Mouse (Mus musculus) natural killer cell, adult 2 months (primary cell): ENCODE data around the gene Zbtb3.
A peak's percentile ranks its signal among the peaks of the same experiment; 100 is the strongest.

Experiments
- DNase-seq, 2 experiments: peaks; one replicate each; pipeline ENCODE4 v3.0.0; 2022; ENCODE audit warnings: low spot score in 2 of 2

The Zbtb3 gene

DNA sequence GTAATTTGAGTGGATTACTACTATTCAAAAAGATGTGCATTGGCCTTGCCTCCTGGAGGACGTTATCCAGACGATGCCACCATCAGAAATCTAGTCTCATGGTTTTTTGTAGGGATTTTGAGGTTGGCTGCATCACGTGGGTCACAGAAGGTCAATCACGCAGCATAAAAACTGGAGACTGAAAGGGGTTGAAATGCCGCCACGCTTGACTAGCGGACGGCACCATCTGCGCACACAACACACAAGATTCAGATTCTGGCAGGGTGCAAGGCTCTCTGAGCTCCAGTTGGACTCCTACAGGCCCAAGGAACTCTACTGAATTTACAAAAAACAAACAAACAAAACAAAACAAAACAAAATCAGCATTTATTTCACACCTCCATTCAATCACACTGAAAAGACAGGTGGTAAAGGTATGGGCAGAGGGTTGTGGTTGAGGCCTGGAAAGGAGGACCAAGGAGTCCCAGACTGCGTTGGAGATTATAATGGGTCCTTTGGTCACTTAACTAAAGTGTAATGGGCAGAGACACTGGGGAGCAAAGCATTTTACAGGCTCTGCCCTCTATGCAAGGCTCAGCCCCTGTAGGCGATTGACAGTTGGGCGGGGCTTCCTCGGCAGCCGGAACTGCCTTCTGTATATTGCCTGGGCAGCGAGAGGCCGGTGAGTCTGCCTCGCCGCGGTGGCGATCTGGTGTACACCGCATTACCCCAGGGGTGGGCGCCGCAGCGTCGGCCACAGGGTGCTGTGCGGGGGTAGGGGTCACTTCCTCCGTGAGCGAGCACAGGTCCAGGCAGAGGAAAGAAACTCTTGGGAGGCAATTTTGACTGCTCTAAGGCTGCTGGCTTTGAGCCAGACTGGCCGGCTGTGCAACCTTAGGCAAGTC is 37.8 kb downstream of the Zbtb3 start:
- peak; percentile 58 to 65 for DNase-seq

DNA sequence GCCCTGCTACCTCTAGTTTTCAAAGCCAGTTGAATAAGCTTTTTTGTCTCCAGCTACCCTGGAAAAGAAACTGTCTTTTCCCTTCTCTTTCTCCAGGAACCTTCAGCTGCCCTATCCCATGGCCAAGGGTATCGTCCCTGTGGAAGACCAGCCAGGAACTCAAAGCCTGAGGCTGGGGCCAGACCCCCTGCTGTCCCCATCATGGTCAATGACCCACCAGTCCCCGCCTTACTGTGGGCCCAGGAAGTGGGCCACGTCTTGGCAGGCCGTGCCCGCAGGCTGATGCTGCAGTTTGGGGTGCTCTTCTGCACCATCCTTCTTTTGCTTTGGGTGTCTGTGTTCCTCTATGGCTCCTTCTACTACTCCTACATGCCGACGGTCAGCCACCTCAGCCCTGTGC is 38.7 kb downstream of the Zbtb3 start:
- no peak for DNase-seq

GRCm38 (mm10) chr19:8842961-8843360 is 40.6 kb downstream of the Zbtb3 start:
- DNase-seq = no peak

DNA sequence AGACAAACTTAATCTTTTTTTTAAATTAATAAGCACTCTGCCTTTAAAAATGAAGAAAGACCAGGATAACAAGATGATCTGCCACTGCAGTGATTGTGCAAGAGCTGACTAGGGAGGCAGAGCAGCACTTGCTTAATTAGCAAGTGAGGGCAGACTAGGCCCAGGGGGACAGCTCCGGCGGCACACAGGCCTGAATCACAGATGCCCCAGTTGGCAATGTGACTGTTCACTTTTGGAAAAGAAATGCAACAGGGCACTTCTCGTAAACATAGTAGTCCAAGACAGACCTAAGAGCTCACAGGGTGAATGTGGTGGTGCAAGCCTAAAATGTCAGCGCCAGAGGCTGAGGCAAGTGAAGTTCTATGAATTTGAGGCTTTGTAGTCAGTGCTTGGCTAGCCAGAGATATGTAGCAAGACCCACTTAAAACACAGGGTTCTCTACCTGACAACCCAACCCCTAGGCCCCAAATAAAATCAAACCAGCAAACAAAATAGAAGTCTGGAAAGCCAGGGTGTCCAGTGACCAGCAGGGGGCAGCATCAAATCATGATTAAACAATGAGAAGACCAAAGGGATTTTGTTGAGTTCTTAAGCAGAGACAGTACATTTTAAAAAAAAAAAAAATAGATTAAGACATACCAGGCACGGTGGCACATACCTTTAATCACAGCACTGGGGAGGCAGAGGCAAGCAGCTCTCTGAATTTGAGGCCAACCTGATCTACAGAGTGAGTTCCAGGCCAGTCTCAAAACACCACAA is 42.2 kb downstream of the Zbtb3 start:
- DNase-seq = peak; percentile 73 to 81

GRCm38 (mm10) chr19:8848356-8848755 is 46.0 kb downstream of the Zbtb3 start:
- no peak for DNase-seq

DNA sequence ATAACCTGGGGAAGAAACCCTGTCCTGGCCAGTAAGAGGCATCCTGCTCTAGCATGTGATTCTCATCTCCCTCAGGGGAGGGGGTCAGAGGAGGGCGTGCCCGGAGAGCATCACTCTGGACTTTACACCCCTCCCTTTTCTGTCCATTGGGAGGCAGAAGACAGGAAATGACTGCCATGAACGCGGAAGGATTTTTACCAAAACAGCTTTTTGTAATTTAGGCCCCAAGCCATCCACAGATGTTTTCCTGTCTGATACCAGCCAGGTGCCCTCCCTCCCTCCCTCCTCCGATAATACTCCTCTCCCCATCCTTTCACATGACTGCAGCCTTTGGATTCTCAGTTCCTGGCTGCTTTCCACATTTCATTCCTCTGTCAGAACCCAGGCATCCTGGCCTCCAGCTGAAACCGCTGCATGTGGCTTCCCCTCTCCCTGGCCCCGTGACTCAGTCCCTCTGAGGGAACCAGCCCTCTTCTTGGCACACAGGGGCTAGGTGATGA is 48.1 kb downstream of the Zbtb3 start, which contains the start of gene Lrrn4cl:
Gene Lrrn4cl, plus strand, starts transcription at position 367 of the 500 bp plus-strand sequence.
- no peak for DNase-seq

DNA sequence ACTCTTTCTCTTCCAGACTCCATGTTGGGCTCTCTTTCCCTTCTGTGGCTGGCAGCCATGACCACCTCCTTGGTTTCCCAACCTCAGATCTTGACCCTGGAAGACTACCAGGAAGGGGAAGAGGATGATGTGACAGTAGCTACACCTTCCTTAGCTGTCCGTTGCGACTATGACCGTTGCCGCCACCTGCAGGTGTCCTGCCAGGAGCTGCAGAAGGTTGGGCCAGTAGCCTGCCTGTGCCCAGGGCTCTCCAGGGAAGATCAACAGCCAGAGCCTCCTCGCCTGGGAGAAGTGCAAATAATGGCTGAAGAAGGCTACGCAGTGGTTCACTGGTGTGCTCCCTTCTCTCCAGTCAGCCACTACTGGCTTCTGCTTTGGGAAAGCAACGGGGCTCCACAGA is 49.3 kb downstream of the Zbtb3 start:
- DNase-seq = no peak

DNA sequence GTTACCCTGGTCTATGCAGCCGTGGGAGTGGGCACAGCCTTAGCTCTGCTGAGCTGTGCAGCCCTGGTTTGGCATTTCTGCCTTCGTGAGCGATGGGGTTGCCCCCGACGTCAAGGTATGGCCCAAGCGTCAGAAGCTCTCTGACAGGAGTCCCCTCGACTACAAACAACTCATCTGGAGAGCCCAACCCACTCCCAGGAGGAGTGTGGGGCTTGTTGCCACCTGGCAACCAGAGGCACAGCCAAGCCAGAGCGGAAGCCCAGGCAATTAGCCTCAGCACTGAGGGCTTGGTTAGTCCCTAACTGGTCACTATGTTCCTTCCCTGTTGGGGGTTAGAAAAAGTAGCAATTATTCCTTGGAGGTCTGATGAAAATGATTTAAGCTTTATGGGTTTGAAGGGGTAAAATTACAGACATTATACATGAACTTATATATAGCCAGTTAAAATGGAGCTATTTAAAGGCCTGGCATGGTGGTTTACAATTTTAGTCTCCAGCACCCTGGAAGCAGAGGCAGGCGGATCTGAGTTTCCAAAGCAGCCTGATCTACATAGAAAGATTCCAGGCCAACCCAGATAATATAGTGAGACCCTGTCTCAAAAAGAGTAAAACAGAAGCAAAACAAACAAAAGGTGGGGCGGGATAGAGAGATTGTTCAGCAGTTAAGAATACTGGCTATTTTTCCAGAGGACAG is 50.0 kb downstream of the Zbtb3 start:
- no peak for DNase-seq

GRCm38 (mm10) chr19:8853117-8853516 is 50.8 kb downstream of the Zbtb3 start:
- DNase-seq = no peak
